Mouse (Mus musculus): ENCODE results near the gene Grin2b.

Gene Grin2b

DNA sequence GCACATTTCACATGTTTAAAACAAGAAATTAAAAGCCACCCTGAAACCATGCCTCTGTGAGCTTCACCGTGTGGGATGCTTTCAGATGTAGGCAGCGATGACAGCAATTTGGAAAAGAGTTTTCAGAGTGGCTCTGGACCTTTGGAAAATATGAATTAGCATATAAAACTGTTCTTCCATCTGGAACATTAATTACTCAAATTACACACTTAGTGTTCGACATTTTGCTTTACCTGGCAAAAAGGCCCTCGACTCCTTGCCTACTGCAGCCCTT lies 162.3 kb downstream of the Grin2b start:
- in situ Hi-C loops (cut with MboI; ENCODE audit: unreplicated experiment in 2 of 2) = no loop called here

GRCm38 (mm10) chr6:136010290-136011037 lies 162.8 kb downstream of the Grin2b start:
- in situ Hi-C loops (cut with MboI; ENCODE audit: unreplicated experiment in 2 of 2) = no loop called here

- in situ Hi-C loops (cut with MboI; ENCODE audit: unreplicated experiment in 2 of 2) = no loop called here
These were observed 165.2 kb downstream of the Grin2b start for GRCm38 (mm10) chr6:136008120-136008519.

GRCm38 (mm10) chr6:135994691-135995090 lies 178.6 kb downstream of the Grin2b start:
- in situ Hi-C loops (cut with MboI; ENCODE audit: unreplicated experiment in 2 of 2) = no loop called here

- in situ Hi-C loops (cut with MboI; ENCODE audit: unreplicated experiment in 2 of 2) = no loop called here
These were observed 179.4 kb downstream of the Grin2b start for GRCm38 (mm10) chr6:135993897-135994296.

DNA sequence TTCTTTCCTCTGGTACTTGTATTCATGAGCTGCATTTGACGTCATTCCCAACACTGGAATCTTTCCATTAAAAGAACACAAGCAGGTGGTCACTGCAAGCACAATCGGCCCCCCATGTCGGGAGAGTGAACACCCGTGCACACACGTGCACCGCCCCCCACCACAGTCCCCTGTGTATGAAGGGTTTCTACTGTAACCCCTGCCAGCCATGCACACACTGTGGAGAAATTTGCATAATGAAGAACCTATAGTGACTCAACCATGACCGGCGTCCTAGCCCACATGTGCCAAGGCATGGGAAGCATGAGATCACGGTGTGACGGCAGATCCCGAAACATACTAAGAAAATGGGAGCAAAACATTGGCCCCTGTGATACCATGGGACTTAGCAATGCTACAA lies 179.9 kb downstream of the Grin2b start:
- in situ Hi-C loops (cut with MboI; ENCODE audit: unreplicated experiment in 2 of 2) = no loop called here

DNA sequence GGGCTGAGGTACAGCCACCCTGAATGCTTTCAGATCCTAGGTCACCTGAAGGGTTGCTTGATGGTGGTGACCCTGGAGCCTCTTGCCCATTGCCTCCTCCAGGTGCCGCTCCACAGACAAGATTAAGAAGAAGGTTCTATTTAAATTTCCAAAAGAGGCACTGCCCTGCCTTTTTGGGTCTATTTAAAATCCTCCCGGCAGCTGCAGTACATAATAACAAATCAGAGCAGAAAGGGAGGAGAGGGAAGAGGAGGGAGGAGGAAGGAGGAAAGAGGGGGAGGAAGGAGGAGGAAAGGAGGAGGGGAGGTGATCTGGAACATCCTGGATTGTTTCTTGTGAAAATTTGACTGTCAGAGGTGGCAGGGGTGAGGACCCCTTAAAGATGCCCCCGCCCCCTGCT lies 197.2 kb downstream of the Grin2b start:
- in situ Hi-C loops (cut with MboI; ENCODE audit: unreplicated experiment in 2 of 2) = no loop called here

- in situ Hi-C loops (cut with MboI; ENCODE audit: unreplicated experiment in 2 of 2) = no loop called here
These were observed 200.8 kb downstream of the Grin2b start for GRCm38 (mm10) chr6:135972481-135972880.

DNA sequence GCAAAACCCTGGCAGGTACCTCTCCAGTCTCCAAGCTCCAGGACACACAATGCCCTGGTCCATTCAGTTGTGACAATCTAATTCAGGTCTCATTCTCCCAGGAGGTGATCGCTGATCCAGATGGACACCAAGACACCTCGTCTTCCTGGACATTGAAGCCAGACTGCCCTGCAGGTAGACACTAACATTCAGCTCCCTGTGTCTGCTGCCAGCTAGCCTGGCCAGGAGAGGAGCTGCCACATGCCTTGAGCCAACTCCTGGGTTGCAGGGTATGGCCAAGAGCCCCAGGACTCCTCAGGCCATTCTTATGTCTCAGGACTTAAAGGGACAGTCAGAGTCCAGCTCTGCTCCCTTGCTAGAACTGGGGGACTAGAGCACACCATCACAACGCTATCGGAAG lies 201.8 kb downstream of the Grin2b start:
- in situ Hi-C loops (cut with MboI; ENCODE audit: unreplicated experiment in 2 of 2) = no loop called here

DNA sequence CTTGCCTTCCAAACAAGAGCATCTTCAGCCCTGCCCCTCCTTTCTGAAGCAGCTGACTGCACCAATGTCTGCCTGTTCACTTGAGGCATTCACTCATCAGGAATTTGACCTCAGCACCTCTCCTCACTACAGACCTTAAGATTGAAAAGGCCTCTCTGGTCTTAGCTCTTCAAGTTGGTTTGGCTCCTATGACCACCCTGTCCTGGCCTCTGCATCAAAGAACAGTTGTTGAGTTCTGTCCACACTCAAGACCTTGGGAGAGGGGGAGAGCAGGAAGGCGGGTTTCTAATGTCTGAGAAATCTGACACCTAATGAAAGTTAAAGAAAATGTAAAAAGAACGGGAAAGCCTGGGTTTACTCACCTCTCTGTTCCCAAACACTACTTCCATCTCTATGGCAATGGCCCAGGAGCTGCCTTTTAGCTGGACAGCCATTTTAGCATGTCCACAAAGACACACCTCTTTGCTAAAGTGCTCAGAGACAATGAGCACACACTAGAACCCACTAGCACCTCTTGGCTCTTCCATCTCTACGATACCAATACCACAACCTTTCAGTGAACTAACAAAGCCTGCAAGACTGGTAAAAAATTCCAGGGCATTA lies 202.5 kb downstream of the Grin2b start:
- in situ Hi-C loops (cut with MboI; ENCODE audit: unreplicated experiment in 2 of 2) = no loop called here

GRCm38 (mm10) chr6:135961766-135962165 lies 211.5 kb downstream of the Grin2b start:
- in situ Hi-C loops (cut with MboI; ENCODE audit: unreplicated experiment in 2 of 2) = no loop called here

GRCm38 (mm10) chr6:135959629-135960028 lies 213.7 kb downstream of the Grin2b start:
- in situ Hi-C loops (cut with MboI; ENCODE audit: unreplicated experiment in 2 of 2) = no loop called here

- in situ Hi-C loops (cut with MboI; ENCODE audit: unreplicated experiment in 2 of 2) = no loop called here
These were observed 221.6 kb downstream of the Grin2b start for GRCm38 (mm10) chr6:135951666-135952065.

GRCm38 (mm10) chr6:135945511-135945910 lies 227.8 kb downstream of the Grin2b start:
- in situ Hi-C loops (cut with MboI; ENCODE audit: unreplicated experiment in 2 of 2) = no loop called here

- in situ Hi-C loops (cut with MboI; ENCODE audit: unreplicated experiment in 2 of 2) = no loop called here
These were observed 229.0 kb downstream of the Grin2b start for GRCm38 (mm10) chr6:135944358-135944757.

DNA sequence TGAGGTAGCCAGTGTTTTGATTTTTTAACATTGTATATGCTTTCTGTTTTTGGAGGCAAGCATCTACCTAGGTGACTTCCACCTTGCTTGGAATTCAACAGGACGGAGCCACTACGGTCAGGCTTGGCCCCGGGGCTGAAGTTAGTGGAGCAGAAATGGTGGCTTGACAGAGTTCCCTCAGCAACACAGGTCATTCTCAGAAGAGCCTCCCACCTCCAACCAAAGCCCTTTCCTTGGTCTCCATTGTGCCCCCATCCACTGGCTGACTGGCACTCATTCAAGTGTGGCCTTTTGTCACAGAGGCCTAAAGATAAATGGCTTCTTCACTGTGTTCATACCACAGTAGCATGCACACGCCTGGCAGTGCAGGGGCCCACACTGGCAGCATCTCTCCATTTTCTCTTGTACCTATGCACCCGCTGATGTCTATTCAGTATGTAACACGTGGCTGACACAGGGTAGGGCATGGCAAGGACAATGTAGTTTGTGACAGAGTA lies 230.1 kb downstream of the Grin2b start:
- in situ Hi-C loops (cut with MboI; ENCODE audit: unreplicated experiment in 2 of 2) = no loop called here

GRCm38 (mm10) chr6:135932924-135933323 lies 240.4 kb downstream of the Grin2b start:
- in situ Hi-C loops (cut with MboI; ENCODE audit: unreplicated experiment in 2 of 2) = no loop called here

DNA sequence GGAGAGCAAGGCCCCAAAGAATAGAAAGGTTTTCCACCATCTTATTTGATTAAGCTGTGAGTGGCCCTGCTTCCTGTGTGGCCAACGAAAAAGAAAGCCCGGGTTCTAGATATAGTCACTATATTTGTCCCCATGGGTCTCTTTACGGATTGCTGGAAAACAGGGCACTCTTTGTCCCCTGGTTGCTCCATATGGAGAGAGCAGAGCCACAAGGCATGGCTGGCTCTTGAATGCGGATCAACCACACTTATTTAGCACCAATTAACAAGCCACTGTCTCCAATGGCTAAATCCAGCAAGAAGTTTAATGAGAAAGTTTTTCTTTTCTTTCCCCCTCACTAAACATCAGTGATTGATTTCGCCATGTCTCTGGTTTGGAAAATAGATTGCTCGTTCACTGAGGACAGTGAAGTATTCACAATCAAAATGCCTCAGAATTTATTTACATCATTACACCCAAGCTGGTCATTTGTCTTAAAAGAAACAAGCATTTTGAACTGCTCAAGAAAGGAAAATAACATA lies 240.9 kb downstream of the Grin2b start:
- in situ Hi-C loops (cut with MboI; ENCODE audit: unreplicated experiment in 2 of 2) = no loop called here

DNA sequence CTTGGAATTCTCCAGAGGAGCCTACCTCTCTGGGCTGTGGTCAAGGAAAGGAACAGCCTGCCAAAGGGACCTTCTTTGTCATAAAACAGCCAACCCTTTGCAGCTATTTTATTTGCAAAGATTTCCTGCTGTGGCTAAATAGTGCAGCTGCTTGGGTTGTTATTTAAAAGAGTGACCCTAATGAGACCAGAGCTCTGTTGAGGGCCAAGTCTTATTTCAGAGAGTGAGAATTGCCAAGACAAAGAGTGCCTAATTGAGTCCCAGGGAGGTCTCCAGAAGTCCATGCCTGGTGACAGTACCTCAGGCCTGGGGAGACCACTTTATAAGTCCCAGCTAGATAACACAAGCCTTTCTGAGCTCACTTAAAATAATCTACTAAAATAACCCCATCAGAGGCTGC lies 255.6 kb downstream of the Grin2b start:
- in situ Hi-C loops (cut with MboI; ENCODE audit: unreplicated experiment in 2 of 2) = no loop called here

DNA sequence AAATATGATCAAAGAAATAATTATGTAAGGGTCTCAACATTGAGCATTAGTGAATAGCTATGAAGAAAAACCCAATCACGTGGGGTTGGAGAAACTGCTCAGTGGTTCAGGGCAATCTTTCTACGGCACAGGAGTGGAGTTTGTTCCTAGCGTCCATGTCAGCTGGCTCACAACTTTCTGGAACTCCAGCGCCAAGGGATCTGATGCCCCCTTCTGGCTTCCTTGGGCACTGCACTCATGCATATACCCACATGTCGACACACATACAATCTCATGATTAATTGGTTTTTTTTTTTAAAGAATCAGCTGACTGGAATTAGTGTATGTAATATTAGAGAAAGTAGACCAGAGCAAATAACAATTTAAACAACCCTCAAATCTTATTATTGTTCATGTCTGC lies 258.7 kb downstream of the Grin2b start:
- in situ Hi-C loops (cut with MboI; ENCODE audit: unreplicated experiment in 2 of 2) = no loop called here

DNA sequence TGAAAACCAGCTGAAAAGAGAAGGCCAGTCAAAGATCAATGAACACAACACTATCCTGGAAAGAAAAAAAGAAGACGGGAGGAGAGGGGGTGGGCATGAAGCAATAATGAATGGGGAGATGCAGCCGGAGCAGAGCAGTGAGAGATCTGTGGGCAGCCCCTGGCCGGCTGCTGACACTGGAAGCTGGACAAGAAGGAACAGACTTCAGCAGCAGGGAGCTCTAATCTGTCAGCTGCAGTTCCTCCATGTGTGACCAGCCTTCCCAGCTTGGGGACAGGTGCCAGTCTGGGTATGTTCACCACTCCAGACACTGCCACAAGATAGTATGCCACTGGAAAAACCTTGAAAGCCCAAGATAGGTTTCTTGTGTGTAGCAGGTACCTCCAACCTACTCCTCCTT lies 261.2 kb downstream of the Grin2b start:
- in situ Hi-C loops (cut with MboI; ENCODE audit: unreplicated experiment in 2 of 2) = no loop called here

DNA sequence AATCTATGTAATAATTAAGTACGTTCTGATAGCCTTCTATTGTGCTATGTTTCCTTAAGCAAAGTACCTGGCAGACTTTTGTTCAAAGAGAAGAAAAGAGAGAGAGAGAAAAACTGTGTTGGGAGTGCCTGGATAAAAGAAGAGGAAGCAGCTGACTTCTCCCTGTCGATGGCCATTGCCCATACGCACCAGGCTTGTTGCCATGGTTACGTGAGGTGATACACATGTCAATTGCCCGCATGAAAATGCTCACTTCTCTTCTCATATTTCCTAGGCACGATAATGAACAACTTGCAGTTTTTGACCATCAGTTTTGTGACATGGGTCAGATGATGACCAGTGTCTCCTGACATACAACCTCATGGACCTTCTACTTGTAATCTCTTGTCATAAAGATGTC lies 262.2 kb downstream of the Grin2b start:
- in situ Hi-C loops (cut with MboI; ENCODE audit: unreplicated experiment in 2 of 2) = no loop called here
